Mouse (Mus musculus) right cerebral cortex, postnatal 4 days (tissue): ENCODE results near the gene Btbd10.

Experiments
- DNase-seq: peaks from one replicate; pipeline ENCODE4 v3.0.0-alpha.2; 2022

The Btbd10 gene

DNA sequence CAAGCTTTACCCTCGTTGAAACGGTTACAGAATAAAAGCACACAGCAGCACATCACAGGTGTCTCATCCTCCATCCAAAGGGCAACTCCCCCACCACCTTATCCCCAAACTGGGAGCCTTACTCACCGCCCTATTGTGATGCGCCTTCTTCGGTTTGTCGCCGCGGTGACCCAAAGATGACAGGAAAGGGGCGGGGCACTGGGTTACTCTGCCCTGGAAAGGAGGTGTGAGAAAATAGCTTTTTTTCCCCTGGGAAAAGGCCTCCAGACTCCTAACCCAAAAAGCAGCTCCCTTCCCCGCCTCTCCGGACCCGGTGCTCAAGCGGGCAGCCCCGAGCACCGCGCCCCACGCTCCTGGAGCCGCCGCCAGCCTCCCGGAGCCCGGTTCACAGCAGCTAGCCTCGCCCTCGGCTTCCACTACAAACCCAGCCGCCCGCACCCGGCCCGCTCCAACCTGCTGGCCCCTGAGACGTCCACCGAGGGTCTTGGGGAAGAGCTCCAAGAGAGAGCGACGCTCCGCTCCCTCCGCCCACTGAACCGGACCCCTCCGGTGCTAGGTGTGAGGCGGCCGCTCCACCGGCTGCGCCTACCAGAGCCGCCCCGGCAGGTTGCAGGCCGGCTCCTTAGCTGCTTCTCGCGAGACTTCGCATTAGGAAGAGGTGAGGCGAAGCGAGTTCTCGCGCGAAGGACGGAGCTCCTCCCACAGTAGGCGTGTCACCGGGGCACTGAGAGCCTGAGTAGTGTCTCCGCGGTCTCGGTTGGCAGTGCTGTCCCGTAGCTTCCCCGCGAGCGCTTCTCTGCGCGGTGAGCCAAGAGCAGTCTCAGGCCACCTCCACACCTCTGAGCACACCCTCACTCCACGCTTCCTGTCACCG, at the start of gene Btbd10:
TSS of gene Btbd10 (minus strand) at position 647 of the 874 bp plus-strand sequence.
- peak; percentile 94 for DNase-seq

DNA sequence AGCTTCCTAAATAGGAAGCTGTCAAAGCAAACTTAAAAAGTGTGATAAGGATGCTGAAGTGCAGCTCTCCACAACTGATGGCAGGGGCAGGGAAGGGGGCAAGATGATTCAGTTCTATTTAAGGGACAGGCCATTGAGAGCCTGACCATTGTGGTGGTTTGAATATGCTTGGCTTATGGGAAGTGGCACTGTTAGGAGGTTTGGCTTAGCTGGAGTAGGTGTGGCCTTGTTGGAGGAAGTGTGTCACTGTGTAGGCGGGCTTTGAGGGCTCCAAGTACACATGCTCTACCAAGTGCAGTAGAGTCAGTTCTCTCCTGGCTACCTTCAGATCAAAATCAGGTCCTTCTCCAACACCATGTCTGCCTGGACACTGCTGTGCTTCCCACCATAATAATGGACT, 47.3 kb upstream of the Btbd10 start:
- DNase-seq: no peak

DNA sequence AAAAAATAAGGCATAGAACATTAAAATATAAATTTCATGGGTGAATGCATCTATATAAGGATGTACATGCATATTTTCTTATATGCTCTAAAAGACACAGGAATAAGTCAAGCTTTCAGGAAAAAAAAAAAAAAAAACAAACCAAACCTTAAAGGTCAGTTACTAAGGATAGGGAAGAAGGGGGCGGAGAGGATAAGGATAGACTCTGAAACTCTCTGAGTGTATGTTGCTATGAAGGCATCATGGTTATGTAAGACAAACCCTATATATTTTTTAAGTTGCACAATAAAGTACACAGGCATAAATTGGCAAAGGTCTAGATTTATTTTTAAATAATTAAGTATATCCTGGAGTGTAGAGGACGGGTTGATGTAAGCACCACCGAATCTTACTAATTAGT, 46.1 kb upstream of the Btbd10 start:
- no peak for DNase-seq

DNA sequence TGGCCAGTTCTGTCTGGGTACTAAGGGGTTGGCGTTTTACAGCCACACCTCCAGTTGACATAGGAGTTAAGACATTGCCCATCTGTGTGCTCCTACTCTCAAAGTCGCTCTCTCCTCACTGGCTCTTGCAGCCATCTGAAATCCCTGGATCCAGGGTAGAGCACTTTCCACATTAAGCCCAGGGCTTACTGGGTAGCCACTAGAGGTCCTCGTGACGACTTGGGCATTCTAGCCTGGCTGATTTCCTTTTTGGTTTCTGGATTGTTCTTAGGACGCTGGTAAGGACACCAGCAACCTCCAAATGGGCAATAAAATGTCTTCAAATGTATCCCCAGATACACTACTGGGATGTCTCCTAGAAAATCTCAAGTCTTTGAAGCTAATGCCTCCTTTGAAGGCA, 39.5 kb upstream of the Btbd10 start:
- no peak for DNase-seq

DNA sequence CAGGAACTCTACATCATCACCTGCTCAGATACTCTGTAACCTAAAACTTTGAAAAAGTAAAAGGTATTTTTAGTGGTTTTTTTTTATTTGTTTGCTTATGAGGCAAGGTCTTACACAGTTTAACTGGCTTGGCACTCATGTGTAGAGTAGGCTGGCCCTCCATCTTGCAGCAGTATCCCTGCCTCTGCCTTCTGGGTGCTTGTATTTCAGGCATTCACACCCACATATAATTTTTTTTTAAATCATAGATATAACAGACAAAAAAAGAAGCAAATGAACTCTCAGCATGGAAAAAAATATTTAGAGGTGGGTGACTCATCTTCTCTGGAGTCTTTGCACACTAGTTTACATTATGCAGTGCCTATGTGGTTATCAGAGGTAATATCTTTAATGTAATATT, 28.9 kb upstream of the Btbd10 start:
- no peak for DNase-seq

DNA sequence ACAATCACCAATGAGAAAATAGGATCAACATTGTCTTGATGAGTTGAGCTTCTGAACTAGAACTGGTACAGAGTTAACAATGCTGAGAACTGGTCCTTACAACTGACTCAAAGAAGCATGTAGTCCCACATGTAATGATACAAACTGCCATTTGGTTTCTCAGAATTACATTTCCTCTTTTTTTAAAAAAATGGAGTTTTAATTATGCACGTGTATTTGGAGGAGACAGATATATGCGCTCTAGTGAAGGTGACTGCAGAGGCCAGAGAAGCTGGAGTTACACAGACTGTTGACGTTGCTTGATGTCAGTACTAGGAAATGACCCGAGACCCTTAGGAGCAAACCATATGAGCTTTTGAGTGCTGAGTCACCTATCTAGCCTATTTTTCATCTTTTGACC, 27.5 kb upstream of the Btbd10 start:
- DNase-seq: no peak

DNA sequence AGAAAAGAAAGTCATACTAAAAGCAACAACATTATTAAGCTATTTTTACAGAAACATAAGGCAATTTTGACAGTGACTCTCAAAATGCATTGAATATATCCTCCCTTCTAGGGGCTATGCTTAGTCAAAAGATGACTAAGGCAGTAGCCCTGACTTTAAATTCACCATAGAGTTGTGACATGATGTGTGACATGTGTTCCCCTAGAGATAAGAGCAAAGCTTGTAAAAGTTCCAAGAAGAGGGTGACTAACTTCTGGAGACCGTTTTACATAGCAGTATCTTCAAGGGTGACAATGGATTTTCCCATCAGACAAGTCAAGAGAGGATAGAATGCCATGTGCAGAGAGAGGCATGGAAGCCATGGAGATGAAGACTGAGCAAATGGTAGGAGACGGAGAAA, 22.4 kb upstream of the Btbd10 start:
- DNase-seq: no peak

DNA sequence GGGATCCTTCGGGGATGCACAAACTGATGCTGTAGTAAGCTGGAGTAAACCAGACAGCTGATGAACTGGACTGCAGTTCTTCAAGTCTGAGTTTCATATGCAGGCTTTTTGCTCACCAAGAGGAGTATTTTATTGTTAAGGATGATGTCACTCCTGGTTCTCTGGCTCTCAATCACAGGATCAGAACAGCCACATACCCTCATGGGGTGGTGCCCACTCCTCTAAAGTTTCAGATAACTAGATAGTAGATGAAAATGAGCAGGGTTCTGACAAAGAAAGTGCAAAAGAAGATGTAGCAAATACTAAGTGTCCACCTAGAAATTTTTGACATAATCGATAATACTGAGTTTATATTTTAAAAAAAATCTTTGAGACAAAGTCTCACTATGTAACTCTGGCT, 19.3 kb upstream of the Btbd10 start, which contains the start of gene Pth:
TSS of gene Pth (minus strand) at position 101 of the 400 bp plus-strand sequence.
- DNase-seq: no peak

DNA sequence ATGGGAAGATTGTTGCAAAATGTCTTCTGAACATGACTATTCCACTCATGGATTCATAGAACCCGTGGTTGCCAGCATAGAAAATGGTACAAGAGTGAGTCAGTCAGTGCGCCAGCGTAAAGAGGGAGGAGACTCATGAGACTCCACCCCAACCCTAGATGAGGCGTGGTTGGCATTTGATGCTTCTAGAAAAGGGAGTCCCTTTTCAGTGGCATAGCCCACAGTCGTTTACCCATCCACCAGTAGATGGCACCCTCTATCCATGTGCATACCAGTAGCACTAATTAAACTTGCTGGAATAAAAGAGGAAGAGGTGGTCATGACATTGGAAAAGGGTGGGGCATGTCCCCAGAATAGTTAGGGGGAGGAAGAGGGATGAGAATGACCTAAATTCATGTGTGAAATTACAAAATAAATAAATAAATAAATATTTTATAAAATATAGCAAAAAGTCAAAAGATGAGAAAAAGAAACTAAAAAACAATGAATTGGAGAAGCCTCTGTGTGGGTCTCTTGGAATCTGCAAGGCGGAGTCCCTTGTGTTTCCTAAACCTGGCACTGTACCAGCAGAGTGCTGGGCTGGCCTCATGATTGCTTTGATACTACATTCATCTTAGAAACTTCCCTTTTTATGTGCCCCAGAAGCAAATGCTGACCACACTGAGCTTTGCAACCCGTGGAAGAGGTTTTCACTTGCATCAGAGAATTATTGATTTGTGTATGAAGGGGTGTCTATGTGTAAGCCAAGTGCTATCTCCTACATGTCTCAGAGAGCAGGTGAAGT, 8.9 kb upstream of the Btbd10 start:
- DNase-seq: peak; percentile 64

DNA sequence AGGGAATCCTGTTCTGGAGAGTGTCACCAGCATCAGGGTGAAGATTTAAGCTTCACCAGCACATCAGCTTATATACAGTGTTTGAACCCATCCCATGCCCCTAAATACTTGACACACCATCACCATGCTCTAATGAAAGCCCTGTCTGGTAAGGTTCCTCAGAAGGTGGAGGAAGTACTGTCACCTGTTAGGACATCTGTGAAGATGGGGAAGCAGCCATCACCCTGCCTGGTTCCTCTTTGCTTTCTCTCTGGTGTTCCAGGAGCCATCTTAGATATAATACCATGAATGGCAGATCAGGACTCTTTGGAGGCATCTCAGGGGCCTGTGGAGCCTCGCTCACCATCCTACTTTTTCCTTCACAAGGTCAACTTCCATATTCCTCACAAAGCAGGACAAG, 3.5 kb upstream of the Btbd10 start:
- no peak for DNase-seq

DNA sequence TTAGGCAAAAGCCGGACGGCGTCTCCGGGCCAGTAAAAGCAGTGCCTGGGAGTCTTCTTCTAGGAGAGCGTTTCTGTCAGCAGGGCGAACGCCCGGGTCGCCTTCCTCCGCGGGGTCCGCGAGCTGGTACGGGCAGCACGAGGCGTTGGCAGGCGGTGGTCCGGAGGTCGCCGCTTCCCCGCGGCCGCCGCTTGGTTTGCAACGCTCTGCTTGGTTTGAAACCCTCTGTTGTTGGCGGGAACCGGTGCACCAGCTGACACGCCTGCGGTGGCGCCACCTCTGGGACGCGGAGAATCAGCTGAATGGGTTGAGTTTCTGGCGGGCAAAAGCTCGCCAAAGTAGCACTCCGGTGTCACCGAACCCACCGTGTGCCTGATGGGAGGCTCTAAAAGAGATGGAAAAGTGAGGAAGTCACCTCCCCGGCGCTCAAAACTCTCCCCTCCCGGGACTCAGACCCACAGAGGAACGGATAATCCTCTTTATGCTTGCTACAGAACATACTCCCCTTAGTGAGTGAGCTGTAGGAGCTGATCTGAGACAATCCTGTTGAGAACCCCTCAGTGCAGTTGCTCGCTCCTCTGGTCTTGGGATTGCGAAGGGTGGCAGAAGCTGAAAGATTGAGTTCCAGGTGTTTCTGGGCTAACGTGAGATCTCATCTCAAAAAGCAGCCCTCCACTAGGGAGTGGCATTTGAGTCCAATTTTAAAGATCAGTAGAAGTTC, 588 bp upstream of the Btbd10 start:
- DNase-seq: peak; percentile 70

DNA sequence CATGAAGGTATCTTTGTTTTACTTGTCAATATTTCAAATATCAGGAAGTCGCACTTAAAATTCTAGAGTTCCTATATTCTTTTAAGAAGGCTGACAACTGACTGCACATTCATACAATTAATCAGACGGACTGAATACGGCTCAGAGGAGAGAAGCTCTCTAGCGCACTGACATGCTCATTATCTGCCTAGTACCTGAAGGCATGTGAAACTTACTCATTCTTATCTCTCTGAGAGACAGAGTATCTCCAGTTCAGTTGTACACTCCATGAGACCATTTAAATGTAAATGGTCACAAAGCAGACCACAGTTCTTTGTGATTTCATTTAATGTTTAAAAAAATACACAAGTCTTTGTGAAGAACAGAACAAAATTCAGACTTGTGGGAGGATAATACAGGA, 1.8 kb downstream of the Btbd10 start:
- no peak for DNase-seq

DNA sequence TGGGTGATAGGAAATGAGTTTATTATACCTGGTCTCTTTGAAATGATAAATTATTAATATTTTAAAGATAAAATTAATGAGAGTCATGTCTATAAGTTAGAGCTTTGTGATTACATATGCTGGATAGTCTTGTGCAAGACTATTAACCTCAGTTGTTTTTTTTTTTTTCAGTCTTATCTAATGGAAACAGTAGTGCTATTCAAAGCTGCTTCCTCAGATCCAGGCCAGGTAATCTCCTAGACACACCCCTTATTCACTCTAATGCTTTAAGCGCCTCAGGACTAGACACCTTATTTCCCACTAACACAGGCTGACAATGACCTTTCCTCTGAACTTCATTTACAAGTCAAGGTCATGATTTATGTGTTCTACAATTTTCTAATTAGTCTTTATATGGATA, 20.1 kb downstream of the Btbd10 start:
- no peak for DNase-seq

DNA sequence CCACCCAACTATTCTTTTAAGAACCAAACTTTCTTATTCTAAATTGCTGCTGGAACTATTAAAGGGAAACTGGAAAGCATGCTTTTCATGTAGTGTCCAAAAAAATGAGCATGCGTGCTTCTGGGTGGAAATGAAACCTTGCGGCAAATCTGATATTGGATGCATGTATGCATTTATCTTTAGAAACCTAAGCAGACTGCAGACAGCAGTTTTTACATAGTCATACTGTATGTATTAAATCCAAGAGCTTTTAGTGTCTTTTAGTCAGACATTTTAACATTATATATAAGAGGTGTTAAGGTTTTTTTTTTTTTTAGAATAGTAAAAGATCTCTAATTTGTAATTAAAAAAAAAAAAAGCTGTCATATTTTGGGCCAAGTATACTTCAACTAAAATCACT, 21.5 kb downstream of the Btbd10 start:
- DNase-seq: no peak

DNA sequence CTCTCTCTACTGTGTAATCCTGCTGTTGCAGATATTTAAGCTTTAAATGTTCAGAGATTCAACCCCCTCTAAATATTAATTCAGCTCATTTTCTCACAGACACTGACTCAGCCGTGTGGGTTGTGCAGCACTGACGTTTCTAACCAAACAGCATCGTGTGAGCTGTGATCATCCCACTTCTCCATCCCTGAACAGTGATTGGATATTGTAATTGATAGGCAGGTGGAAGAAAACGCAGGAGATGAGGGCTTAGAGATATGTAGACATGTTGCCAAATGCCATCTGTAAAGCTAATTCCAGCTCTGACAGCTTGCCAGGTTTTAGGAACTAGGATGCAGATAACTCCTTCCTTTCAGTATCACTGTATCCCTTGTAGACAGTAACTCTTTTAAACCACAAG, 21.9 kb downstream of the Btbd10 start:
- DNase-seq: peak; percentile 35

DNA sequence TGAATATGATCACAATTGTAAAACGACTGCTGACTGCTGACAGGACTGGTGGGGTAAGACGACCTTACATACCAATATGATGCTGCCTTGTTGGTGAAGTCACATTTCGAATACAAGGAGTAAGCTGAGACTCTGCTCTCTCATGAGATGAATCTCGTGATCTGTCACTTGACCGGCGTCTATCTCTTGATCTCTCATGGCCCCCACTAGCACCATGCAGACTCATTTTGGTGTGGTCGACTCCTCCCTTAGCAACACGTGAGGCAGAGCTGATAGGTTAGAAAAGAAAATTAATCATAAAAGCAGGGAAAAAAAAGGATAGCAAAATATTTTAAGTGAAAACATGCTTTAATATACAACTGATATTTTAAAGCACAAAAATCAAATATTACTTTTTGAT, 33.9 kb downstream of the Btbd10 start:
- DNase-seq: no peak

DNA sequence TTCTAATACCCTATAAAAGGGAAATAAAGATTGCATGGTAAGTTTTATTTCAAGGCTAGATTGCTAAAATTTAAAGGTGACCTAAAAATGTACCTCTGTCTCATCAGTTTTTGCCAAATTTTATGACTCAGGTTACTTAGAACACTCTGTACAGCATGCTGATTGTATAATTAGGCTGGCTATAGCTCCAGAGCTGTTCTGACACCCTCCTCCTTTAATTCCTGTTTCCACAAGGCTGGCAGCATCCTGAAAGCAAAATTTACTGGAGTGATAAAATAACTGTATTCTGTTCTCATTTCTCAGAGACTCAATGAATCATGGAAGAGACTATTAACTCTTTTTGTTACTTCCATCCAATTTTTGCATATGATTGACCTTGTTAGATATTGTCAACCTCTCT, 35.2 kb downstream of the Btbd10 start:
- no peak for DNase-seq

DNA sequence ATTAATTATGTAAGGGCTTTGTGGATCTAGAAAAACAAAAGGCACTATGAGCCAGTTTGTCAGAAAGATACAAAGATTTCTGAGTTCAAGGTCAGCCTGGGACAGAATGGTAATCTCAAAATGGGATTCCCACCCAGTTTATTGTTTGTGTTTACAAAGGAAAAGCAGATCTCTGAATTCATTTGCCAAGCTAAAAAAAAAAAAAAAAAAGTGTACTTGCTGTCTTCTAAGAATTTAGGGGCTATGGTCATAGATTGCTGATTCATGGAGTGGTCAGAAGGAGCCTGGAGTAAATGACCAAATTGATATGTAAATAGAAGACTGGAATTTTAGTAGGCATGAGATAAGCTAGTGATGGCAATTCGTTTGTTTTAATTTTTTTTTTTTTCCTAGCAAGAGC, 49.1 kb downstream of the Btbd10 start:
- no peak for DNase-seq

DNA sequence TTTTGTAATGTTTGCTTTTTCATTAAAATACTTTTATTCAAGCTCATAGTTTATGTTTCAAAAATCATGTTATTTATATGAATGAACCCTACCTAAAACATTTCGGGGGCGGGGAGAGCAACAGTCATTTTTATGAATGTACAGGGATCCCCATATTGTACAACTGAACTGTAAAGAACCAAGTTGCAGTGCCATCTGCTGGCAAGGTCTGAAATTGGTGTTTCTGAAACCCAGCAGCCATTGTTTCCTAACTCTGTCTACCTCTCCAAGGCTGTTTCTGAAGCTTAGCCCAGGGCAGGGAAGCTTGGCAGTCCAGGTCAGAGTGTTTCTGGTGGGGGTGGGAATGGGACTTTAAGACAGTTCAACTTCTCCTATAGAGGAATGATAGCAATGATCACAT, 57.4 kb downstream of the Btbd10 start:
- peak; percentile 77 for DNase-seq

DNA sequence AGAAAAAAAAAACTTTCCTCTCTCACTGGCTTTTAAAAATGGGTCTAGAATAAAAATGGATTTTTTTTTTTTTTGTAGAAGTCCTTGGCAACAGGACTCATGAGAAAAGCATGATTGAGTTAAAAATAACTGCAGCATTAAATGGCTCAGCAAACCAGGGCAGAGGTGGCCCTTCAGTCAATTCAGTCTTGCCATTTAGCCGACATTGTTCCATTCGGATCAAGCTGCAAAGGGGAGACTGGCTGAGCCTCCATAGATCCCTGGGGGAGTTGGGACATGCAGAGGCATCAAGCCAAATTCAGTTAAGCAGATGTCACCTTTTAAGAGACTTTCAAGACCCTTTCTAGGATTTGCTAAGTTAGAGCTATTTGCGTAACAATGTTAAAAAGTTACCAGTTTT, 59.1 kb downstream of the Btbd10 start:
- no peak for DNase-seq

DNA sequence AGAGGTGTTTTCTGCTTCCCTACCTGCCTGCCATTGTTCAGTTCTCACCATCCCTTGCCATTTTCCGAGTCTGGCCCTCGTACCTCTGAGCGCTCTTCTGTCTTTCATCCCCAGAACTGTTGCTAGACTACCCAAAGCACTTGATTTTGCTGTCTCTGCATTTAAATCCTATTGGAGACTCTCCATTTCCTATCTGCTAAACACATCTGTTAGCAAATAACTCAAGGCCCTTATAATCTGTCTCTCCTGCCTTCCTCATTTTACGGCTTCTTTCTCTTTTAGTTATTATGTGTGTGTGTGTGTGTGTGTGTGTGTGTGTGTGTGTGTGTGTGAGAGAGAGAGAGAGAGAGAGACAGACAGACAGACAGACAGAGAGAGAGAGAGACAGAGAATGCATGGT, 71.4 kb downstream of the Btbd10 start:
- DNase-seq: no peak

DNA sequence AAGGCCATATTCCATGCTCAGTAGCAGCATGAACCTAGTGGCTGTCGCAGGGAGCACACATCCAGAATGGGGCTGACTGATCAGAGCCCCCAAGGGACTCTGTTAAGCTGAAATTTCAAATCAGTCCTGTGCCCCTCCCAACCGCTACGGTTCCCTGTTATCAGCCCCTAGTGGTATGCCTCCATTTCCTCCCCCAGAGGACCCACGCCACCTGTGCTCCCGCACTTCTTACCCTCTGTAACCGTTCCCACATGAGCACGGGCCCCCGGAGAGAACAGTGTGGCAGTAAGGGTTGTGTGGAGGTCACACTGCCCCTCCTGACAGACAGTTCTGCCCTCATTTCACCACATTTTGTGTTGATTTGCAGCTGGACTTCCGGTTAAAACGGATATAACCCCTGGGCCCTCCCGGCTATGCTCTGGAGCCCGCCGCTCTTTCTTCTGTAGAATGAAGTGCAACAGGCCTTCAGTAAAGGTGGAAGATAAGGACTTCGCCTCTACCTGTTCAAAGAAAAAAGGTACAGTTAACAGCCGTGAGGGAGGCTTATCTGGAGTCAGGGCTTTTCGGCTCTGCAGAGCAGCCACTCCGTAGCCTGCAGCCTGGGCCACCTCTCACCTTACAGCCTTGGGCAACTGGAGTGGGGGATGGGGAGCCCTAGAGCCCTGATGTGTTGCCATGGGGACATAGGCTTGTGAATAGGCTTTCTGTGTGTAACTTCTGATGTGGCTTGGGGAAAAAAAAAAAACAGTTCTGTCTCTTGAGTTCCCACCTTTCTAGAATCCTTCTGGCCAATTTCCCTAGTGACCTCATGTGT, 73.9 kb downstream of the Btbd10 start:
- no peak for DNase-seq

DNA sequence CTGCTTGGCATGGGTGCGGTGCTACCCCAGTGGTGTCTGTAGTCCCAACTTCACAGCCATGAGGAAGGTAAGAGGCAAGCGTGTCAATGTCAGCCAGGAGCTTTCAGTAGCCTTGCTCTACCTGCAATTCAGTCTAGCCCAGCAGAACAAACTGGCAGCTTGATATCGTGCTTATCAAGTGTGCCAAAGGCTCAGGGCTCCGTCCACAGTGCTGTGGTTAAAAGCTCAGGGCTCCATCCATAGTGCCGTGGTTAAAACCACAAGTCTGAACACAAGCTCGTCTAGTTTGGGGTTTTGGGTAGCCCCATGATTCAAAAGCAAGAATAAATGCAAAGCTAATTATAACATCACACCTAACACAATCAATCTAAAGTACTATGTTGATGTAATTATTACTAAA, 74.6 kb downstream of the Btbd10 start:
- DNase-seq: no peak
